Mouse (Mus musculus) frontal cortex, postnatal 25 days (tissue): ENCODE measurements around the gene Zfp697.
"Not testable (repeated sequence)": the region's sequence is repeated elsewhere in the genome, so short reads cannot be mapped to it uniquely, and the experiment has no call there.

ENCODE experiments used
- DNase-seq, 2 experiments: peaks; one replicate each; pipeline ENCODE4 v3.0.0; 2022; ENCODE audit warnings: low spot score in 2 of 2

The Zfp697 gene

DNA sequence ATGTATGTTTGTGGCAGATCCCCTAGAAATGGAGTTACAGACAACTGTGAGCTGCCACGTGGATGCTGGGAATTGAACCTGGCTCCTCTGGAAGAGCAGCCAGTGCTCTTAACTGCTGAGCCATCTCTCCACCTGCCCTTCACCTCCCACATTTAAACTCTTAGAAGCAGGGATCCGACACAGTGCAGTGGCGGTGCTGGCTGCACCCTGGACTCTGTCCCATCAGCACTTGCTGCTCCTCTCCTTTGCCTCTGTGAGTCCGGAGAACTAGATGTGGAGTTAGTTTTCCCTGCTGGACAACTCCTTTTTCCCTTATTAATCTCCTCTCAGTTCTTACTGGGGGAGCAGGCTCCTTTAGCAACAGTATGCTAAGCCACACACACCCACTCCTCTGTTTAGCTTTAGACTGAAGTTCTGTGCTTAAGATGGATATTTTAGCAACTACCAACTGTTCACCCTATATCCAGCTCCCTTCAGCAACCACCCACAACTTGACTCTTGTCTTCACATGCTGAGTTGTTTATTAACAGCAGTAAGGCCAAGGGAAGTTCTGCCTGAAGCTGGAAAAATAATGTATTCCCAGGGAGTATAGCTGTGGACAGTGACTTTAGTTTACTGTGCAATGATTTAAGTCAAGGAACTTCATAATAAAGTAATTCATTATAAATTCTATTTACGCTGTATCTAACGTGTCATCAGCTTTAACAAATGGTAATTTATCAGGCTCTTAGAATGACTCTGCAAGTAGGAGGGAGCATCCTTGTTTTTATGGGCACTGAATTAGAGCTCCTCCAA, 36.9 kb downstream of the Zfp697 start:
- no peak for DNase-seq

- DNase-seq = no peak
Measured at GRCm38 (mm10) chr3:98419786-98420070, 37.5 kb downstream of the Zfp697 start.

- DNase-seq = no peak
Measured at GRCm38 (mm10) chr3:98422926-98423325, 40.7 kb downstream of the Zfp697 start.

- no peak for DNase-seq
Measured at GRCm38 (mm10) chr3:98426749-98427148, 44.5 kb downstream of the Zfp697 start.

DNA sequence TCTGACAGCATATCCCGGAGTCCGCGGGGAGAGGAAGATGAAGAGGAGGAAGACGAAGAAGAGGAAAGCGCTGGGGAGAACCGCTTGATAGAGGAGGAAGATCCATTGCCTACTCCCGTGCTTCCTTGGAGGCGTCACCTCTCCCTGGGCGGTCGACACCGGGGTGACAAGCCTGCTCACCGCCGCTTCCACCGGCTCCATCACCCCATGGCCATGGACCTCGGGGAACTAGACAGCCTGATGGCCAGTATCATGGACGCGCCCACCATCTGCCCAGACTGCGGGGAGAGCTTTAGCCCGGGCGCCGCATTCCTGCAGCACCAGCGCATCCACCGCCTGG, 45.0 kb downstream of the Zfp697 start:
- no peak for DNase-seq

DNA sequence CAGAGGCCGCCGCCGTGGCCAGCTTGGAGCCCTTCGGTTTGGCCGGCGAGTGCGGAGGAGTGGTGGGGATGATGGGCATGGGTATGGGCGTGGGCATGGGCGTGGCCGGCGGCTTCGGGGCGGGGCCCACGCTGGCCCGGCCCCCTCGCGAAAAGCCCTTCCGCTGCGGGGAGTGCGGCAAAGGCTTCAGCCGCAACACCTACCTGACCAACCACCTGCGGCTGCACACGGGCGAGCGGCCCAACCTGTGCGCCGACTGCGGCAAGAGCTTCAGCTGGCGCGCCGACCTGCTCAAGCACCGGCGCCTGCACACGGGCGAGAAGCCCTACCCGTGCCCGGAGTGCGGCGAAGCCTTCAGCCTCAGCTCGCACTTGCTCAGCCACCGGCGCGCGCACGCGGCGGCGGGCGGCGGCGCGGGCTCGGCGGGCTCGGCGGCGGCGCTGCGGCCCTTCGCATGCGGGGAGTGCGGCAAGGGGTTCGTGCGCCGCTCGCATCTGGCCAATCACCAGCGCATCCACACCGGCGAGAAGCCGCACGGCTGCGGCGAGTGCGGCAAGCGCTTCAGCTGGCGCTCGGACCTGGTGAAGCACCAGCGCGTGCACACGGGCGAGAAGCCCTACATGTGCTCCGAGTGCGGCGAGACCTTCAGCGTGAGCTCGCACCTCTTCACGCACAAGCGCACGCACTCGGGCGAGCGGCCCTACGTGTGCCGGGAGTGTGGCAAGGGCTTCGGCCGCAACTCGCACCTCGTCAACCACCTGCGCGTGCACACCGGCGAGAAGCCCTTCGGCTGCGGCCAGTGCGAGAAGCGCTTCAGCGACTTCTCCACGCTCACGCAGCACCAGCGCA, 45.6 kb downstream of the Zfp697 start:
- peak; percentile 48 to 71 for DNase-seq

DNA sequence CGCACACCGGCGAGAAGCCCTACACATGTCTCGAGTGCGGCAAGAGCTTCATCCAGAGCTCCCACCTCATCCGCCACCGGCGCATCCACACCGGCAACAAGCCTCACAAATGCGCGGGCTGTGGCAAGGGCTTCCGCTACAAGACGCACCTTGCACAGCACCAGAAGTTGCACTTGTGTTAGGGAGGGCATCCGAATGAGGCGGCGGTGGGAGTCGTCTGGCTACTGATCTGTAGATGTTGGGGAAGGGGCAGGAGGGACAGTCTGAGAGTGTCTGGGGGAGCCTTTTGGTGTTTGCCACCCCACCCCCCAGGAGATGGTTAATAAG, 46.2 kb downstream of the Zfp697 start:
- DNase-seq = no peak

DNA sequence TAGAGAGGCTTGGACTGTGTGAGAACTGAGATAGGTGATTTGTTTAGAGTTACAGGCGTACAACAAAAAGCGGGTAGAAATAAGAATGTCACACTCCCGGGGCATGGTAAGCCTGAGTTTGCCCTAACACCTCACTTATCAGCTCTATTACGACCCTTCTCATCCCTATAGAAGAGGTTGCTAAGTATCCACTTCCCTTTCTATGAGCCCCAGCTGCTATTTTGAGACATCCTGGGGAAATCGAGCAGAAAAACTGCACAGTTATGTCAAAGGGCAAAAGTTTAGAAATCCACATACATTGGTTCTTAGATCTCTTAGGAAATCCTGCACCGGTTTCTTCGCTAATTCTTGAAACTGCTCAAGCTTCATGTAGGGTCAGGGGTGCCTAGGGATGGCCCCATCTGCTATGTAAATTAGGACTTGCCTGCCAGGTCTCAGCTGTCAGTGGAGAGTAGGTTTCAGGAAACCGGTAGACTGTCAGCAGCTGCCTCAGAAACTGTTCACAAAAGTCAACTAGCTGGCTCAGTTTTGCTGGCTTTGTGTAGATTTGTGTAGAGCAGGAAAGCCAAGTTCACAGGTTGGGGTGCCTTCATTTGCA, 46.8 kb downstream of the Zfp697 start:
- no peak for DNase-seq

DNA sequence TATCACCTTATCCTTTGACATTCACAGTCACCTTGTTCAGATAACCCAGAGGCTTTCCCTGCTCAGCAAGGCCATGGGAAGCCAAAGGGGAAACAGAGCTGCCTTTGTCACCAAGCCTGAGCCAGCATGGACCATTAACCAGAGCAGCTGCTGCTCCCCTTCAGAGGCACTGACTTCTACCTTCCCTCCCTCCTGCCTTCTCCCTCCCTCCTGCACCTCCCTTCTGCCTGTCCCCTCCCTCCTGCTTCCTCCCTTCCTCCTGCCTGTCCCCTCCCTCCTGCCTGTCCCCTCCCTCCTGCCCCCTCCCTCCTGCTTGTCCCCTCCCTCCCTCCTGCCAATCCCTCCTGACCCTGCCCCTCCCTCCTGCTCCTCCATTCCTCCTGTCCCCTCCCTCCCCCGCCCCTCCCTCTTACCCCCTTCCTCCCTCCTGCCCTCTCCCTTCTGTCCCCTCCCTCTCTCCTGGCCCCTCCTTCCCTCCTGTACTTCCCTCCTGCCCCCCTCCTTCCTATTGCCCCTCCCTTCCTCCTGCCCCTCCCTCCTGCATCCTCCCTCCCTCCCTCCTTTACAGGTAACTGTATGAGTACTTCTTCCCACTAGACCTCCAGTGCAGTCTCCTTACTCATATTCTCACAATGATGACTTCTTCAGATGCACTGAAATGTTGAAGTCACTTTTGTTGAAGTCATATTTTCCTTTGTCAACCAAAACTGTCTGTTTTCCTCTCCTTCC, 52.0 kb downstream of the Zfp697 start:
- no peak for DNase-seq

DNA sequence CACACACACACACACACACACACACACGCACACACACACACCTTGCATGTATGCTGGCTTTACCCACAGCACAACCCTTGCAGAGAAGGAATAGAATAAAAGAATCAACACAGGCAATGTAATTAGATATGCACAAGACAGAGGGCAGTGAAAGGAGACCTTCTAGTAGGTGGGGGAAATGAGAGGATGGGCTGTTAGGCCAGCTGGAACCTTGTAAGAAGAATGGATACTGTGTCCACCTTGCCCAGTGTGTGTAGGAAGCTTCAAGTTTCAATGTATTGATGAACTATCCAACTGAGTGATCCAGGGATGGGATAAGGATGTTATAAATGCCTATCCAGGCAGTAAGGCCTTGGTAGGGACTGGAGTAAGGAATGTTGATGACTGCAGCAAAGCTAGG, 52.8 kb downstream of the Zfp697 start:
- DNase-seq = no peak

GRCm38 (mm10) chr3:98442245-98442644, 60.0 kb downstream of the Zfp697 start:
- DNase-seq = not testable (repeated sequence)

- not testable (repeated sequence) for DNase-seq
Measured at GRCm38 (mm10) chr3:98443149-98443779, 61.0 kb downstream of the Zfp697 start.

DNA sequence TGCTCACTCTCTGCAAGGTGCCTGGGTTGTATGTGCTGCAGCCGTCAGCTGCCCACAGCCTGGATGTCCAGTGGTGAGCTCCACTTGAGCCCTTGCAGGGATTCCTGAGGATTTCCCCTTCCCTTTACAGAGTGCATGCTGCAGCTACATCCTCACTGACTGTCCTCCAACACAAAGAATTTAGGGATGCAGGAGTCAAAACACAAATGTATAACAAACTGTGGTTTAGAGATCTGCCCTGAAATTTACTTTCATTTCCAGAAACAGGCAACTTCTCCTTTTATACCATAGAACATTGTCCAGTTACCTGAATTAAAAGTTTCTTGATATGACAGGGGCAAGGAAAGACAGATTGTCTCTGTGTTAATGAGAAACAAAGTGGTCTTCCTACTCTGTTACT, 61.7 kb downstream of the Zfp697 start:
- DNase-seq = not testable (repeated sequence)

DNA sequence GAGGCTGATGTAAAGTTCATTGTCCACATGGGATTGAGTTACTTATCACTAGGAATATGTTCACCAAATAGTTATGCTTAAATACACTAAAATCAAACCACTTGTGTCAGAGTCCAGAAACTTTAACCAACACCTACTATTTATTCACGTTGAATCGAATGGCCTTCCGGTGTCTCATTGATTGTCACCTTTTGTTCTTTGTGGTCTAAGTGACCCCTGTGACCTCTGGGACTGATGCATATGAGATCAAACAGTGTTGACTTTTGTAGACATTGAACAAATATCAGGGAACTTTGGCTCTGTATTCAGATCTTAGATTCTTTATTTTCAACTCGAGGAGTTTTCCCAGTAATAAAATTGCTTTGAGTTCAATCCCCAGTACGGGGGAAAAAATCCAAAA, 71.5 kb downstream of the Zfp697 start:
- not testable (repeated sequence) for DNase-seq

- DNase-seq = not testable (repeated sequence)
Measured at GRCm38 (mm10) chr3:98457026-98457425, 74.8 kb downstream of the Zfp697 start, which contains the start of gene Gm4450. Gene Gm4450 (minus strand): TSS chr3:98457126.

DNA sequence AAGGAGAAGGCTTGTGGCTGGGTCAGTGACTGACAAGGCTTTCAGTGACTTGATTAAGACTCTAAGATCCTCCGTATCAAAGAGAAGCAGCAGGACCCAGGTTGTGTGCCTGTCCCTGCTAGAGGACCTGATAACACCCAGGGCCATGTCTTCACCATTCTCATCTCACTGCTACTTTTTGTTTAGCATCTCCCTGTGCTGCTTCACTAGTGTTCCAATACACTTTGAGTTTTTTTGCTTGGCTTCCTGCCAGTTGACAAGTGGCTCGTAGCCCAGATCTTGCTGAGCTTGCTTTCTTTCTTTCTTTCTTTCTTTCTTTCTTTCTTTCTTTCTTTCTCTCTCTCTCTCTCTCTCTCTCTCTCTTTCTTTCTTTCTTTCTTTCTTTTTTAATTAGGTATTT, 87.1 kb downstream of the Zfp697 start:
- DNase-seq = not testable (repeated sequence)

DNA sequence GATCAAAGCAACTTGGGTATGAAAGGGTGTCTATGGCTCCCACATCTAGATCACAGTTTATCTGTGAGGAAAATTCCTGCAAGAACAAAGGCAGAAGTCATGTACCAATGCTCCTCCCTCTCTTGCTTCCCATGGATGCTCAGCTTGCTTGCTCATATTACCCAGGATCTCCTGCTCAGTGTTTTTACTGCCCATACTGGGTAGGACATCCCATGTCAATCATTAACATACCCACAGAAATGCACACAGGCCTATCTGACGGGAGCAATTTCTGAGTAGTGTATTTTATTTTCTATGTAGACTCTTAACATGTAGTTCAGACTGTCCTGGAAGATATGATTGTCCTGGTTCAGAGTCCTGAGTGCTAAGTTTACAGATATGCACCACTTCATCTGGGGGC, 88.8 kb downstream of the Zfp697 start:
- not testable (repeated sequence) for DNase-seq

GRCm38 (mm10) chr3:98471499-98471898, 89.2 kb downstream of the Zfp697 start:
- not testable (repeated sequence) for DNase-seq

GRCm38 (mm10) chr3:98494184-98494583, 111.9 kb downstream of the Zfp697 start:
- not testable (repeated sequence) for DNase-seq

GRCm38 (mm10) chr3:98495055-98495454, 112.8 kb downstream of the Zfp697 start:
- DNase-seq = not testable (repeated sequence)

DNA sequence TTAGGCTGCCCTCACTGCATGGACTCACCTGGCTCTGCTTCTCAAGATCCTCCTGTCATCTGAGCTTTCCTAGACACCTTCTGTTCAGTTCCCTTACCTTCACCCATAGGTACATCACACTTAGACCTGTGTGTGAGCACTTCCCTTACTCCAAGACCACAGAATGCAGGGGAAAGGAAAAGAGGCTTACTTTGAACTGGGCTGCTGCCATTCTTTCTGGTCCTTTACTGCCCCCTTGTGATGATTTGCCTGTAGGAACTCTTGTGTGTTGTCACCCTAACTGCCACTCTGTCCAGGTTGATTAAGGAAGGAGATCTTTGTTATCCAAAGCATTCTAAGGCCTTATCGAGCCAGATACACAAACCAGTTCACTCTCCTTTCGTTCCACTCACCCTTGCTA, 114.5 kb downstream of the Zfp697 start:
- DNase-seq = not testable (repeated sequence)

- DNase-seq = not testable (repeated sequence)
Measured at GRCm38 (mm10) chr3:98497401-98497800, 115.1 kb downstream of the Zfp697 start.
